Mouse (Mus musculus) hematopoietic stem cell, adult 5-6 weeks (primary cell): Measurements from ENCODE around the gene Lhfpl4. TPM values are rescaled to one million over a fixed set of nuclear protein-coding genes. Genes with fewer than 3 reads are reported as not detected.
A peak's percentile ranks its signal among the peaks of the same experiment; 100 is the strongest.

ENCODE experiments used
- ATAC-seq, 2 experiments: fragments of 125-278 bp in 1 of 2; replicated peaks in 1 of 2; 2 replicates each; pipeline ENCODE4 v1.8.0; 2016 to 2017; ENCODE audit warnings: inconsistent platforms in 2 of 2, mild to moderate bottlenecking in 2 of 2, moderate number of reproducible peaks in 2 of 2, low read depth in 1 of 2, moderate TSS enrichment in 1 of 2; ENCODE audit not compliant: low FRiP score in 2 of 2, poor library complexity in 2 of 2, severe bottlenecking in 2 of 2, insufficient read depth in 1 of 2, low TSS enrichment in 1 of 2
- total RNA-seq: library from RNA; stranded (forward); fragments of 172-1452, 232-1000 nt; gene quantifications from 2 replicates; pipeline ENCODE4 v1.2.3, GENCODE M21; 2017

Lhfpl4 gene
- 0.69 TPM in 1 of 2 replicates, not detected in the other for total RNA-seq

DNA sequence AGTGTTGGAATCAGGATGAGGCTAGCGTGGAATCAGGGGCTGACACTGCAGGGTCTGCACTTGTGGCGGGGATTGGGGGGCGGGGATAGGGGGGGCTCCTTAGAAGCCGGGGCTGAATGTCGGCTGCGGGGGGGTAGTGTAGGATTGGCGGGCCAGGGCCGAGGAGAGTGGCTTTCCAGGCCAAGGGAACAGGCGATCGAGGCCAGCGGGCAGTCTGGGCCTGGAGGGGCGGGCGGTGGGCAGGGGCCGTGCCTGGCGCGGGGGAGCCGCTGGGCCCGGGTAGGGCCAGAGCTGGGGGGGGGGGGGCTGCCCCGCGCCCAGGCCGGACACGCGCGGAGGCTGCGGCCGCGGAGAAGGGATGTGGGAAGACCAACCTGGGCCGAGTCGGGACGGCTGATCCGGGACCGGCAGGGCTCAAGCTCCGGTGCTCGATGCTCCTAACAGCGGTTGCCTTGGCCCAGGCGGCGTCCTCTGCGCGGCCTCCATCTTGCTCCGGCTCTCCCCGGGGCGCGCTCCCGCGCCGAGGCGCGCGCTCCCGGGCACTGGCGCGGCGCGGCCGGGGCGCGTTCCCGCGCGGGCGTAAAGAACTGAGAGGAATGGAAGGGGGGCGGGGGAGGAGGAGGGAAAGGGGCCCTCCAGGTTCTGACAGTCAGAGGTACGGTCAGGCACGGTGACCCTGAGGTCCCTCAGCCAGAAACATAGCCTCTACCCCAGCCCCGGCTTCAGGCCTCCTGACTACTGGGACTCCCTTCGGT, at the start of gene Lhfpl4:
TSS of gene Lhfpl4 (minus strand) at position 544 of the 755 bp plus-strand sequence.
- ATAC-seq: no peak

GRCm38 (mm10) chr6:113242753-113243152, 47.6 kb upstream of the Lhfpl4 start:
- no peak for ATAC-seq

- peak in 1 of 2 experiments; percentile 37; a peak in 2 of 4 replicates for ATAC-seq
Measured at GRCm38 (mm10) chr6:113238442-113238841, 43.3 kb upstream of the Lhfpl4 start.

DNA sequence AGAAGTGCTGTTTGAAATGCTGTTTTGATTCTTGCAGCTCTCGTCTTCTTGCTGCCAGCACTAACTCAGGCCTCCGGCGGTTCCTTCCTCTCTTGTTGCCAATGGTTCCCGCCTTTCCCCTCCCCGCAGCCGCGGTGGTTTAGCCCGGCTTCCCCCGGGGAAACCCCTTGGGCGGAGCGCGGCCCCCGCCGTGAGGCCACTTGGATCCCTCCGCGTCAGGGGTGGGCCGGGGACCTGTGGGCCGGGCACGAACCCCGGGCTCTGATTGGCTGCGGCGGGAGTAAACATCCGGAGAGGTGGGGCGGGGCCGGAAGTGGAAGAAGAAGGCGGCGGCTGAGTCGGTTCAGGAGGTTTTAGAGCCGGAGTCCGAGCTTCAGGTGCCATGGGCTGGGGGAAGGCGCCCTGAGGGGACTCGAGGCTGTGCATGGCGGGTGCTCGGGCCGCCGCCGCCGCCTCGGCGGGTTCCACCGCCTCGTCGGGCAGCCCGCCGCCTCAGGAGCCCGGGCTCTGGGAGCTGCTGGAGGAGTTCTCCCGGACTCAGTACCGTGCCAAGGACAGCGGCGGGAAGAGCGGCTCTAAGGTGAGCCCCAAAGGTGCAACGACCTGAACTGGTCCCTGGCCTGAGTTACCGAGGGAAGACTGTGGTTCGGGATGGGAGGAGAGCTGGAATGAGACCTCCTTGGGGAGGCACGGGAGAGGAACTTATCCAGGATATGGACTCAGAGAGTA, 42.5 kb upstream of the Lhfpl4 start, which contains the start of gene Mtmr14:
TSS of gene Mtmr14 (plus strand) at position 302 of the 729 bp plus-strand sequence.
- ATAC-seq: peak; percentile 98 to 99

- no peak for ATAC-seq
Measured at GRCm38 (mm10) chr6:113235141-113235540, 40.0 kb upstream of the Lhfpl4 start.

- no peak for ATAC-seq
Measured at GRCm38 (mm10) chr6:113226705-113227104, 31.5 kb upstream of the Lhfpl4 start.

DNA sequence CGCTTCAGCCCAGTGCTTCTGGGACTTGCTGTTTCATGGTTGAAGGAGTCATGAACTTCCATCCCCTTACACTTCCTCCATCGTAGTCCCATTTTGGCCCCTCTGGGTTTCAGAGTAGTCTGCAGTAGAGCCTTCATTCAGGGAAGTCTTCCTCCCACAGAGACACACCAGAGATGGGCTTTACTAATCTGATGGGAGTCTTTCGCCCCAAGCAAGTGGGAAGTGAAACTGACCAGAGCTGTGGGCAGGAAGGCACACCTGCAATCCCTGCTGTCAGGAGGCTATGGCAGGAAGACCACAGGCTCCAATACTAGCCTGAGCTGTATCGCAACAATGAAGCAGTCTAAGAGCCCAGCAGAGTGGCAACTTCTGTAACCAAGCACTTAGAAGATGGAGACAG, 30.6 kb upstream of the Lhfpl4 start:
- ATAC-seq: peak in 1 of 2 experiments; percentile 32; a peak in 1 of 4 replicates

GRCm38 (mm10) chr6:113216280-113216679, 21.1 kb upstream of the Lhfpl4 start:
- no peak for ATAC-seq

GRCm38 (mm10) chr6:113195596-113195992, 410 bp upstream of the Lhfpl4 start:
- ATAC-seq: no peak

DNA sequence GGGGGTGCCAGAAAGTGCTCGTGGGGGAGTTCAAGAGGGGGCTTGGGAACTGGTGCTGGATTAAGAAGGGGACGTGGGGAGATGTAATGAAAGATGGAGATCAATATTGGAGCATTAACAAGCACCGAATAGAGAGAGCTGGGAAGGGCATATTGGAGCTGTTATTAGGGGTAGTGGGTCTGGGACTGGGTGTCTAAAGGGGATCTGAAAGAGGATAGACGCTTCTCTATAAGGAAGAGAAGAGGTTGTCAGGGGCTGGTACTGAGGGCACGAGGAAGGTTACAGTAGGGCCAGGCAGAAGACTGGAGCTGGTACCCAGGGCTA, 705 bp downstream of the Lhfpl4 start:
- no peak for ATAC-seq

DNA sequence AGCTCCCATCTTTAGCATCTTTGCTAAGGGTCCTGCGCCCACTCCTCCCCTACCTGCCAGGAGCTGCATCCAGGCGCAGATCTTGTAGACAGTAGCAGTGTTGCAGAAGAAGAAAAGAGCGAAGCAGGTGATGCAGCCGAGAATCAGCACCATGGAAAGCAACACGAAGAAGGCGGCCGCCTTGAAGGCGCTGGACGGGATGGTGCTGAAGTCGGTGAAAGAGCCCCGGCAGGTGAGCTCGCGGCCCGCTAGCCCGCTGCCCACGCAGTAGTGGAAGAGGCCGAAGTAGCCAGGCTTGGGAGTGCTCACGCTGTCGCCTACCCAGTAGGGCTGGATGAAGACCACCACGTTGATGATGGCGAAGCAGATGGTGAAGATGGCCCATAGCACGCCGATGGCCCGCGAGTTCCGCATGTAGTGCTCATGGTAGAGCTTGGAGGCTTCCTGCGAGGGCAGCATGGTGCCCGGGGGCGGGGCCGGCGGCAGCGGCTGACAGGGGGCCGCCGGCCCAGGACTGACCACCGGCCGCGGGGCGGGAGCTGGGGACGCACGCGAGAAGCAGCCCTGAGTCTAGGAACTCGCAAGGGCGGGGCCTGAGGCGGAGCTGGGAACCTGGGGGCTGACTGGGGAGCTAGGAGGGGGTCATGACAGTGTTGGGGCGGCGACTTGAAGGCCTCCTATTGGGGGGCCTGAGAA, 1.3 kb downstream of the Lhfpl4 start:
- ATAC-seq: peak; percentile 17 to 72

DNA sequence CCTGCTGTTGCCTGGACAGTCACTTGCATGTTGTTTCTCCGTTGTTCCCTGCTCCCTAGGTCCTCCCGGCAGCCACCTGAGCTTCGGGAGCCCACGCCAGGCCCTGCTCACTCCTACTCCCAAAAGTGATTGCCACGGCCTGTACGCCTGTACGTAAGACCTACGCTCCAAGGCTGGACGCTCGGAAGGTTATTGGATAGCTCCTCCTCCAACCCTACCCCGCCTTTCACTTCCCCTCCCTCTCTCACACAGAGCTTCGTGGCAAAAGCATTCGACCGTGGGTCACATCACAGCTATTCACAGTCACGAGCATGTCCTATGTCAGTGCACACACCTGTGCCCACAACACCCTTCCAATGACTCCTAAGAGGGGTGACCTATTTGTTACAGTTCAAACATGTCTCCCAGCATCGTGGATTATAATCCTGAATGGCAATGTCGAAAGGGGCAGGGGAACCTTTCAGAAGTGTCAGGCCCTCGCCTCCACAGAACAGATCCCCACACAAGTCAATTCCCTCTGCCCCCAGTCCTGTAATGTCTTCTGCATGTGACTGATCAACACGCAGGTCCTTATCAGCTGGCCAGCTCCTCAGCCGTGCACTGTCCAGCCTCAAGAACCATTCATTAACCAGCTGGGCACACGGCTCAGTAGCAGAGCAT, 10.2 kb downstream of the Lhfpl4 start:
- no peak for ATAC-seq

- ATAC-seq: no peak
Measured at GRCm38 (mm10) chr6:113184163-113184562, 11.0 kb downstream of the Lhfpl4 start.

GRCm38 (mm10) chr6:113179195-113179733, 15.9 kb downstream of the Lhfpl4 start:
- ATAC-seq: no peak

- ATAC-seq: no peak
Measured at GRCm38 (mm10) chr6:113178286-113179194, 16.6 kb downstream of the Lhfpl4 start.

DNA sequence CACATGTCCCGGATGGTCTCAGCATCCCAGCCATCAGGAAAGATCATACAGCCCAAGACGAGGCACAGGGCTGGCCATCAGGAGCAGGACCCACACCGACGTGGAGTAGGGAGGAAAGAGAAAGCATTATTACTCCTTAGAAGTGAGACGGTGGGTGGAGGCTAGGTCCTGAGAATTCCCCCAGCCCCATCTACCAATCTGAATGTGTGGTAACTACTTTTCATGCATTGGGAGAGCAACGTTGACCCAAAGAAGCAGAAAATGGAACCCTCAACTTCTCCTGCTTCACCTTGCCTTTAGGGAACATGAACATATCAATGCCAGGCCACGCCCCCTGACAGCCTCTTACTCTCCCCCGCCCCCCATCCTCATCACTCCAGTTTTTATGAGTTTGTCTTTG, 18.6 kb downstream of the Lhfpl4 start:
- no peak for ATAC-seq
